Mouse (Mus musculus) intestine, embryonic 14.5 days (tissue): ENCODE data around the gene Olfr221. TPM values are rescaled to one million over a fixed set of nuclear protein-coding genes. Genes with fewer than 3 reads are reported as not detected.

Experiments used
- ATAC-seq: fragments of 200-750 bp; cut with Nextera tagmentation; replicated peaks from 2 replicates; pipeline ENCODE4 v1.8.0; 2017; ENCODE audit warnings: low read depth, moderate number of reproducible peaks, moderate TSS enrichment, moderate library complexity; ENCODE audit not compliant: low FRiP score, low TSS enrichment
- DNase-seq: peaks from one replicate; pipeline ENCODE4 v3.0.0-alpha.2; 2018; ENCODE audit warnings: low spot score
- H3K27ac ChIP-seq: fragments of 300-500 bp; sonication (generic); 2 replicates; pipeline ENCODE4 v1.5.1; 2014; ENCODE audit warnings: low read depth, mild to moderate bottlenecking, control low read depth
- H3K27me3 ChIP-seq: fragments of 300-500 bp; sonication (generic); replicated peaks from 2 replicates; pipeline ENCODE4 v1.6.1; 2014; ENCODE audit warnings: low read length, control low read depth; ENCODE audit not compliant: control insufficient read depth, insufficient read depth
- H3K36me3 ChIP-seq: fragments of 300-500 bp; sonication (generic); 2 replicates; pipeline ENCODE4 v1.6.1; 2014; ENCODE audit warnings: low read length, control low read depth; ENCODE audit not compliant: control insufficient read depth, insufficient read depth
- H3K4me1 ChIP-seq: fragments of 300-500 bp; sonication (generic); replicated peaks from 2 replicates; pipeline ENCODE4 v1.6.1; 2014; ENCODE audit warnings: low read length, control low read depth, mixed read lengths; ENCODE audit not compliant: control insufficient read depth, insufficient read depth
- H3K4me2 ChIP-seq: fragments of 300-500 bp; sonication (generic); 2 replicates; pipeline ENCODE4 v1.6.1; 2014; ENCODE audit warnings: low read length
- H3K4me3 ChIP-seq: fragments of 300-500 bp; sonication (generic); 2 replicates; pipeline ENCODE4 v1.5.1; 2014; ENCODE audit warnings: low read depth, low read length, control low read depth, mixed read lengths
- H3K9ac ChIP-seq: fragments of 300-500 bp; sonication (generic); 2 replicates; pipeline ENCODE4 v1.6.1; 2014; ENCODE audit warnings: mild to moderate bottlenecking, low read length
- H3K9me3 ChIP-seq: fragments of 300-500 bp; sonication (generic); 2 replicates; pipeline ENCODE4 v1.6.1; 2016; ENCODE audit warnings: low read length, control low read depth; ENCODE audit not compliant: control insufficient read depth
- WGBS: fragments of 180-500 bp; shearing (Covaris S2); extraction: QIAGEN DNeasy Blood & Tissue Kit; methylation state at CpG from one replicate; pipeline ENCODE4 v1.1.7; 2014; 5-methylcytosine and 5-hydroxymethylcytosine counted together
- polyA plus RNA-seq: library from polyadenylated mRNA; unstranded; fragments of >200 nt; fragmentation: Nextera tagmentation; extraction: Ambion mirVana; gene quantifications from 2 replicates; pipeline ENCODE4 v1.2.1, GENCODE M21; 2014

The Olfr221 gene
- polyA plus RNA-seq, 1 experiment from 2014 or later: not detected

DNA sequence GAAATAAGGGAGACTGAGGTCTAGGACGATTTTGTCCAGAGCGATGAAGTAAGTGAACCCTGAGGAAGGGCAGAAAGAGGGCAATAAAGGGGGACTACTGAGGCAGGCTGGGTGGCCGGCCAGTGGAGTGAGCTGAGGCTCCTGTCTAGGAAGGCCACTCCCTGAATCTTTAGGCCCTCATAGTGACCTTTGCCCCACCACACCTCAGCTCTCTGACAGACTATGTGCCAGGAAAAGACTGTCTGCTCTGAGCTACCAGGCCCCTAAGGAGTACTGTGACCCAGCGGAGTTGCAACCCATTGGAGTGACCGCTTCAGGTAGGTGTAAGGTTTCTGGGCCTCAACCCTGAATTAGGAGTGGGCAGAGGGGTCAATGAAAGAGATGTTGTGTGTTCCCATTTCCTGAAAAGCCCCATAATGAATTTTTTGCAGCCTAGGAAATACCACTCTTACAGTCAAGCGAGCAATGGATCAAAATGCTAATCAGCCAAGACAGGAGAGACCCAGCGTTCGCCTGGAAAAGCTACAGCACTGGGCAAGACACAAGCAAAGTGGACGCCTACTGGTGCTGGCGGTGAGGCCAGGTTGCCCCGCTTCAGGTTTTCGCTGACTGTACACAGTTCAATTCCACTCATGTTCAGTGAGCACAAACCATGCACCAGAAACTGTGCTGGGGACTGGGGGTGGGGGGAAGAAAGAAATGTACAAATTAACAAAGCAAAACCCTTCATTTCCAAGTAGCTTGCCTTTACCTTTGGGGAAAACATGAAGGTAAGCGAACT, 25.4 kb downstream of the Olfr221 start:
- WGBS: 78% methylated on average over 13 of the region's 13 CpGs
- no peak overlapping the region for H3K9ac ChIP-seq
- no peaks in the 10 kb centered on the region for H3K9me3 ChIP-seq
- peak overlapping the region; percentile 20 for H3K4me2 ChIP-seq
- DNase-seq (no peak), ATAC-seq (no peak)
- peaks cover 37% of the 10 kb centered on the region for H3K4me1 ChIP-seq
- no peak overlapping the region for H3K4me3 ChIP-seq
- no peaks in the 10 kb centered on the region for H3K36me3 ChIP-seq
- no peaks in the 10 kb centered on the region for H3K27me3 ChIP-seq
- H3K27ac ChIP-seq: peak overlapping the region; percentile 90

DNA sequence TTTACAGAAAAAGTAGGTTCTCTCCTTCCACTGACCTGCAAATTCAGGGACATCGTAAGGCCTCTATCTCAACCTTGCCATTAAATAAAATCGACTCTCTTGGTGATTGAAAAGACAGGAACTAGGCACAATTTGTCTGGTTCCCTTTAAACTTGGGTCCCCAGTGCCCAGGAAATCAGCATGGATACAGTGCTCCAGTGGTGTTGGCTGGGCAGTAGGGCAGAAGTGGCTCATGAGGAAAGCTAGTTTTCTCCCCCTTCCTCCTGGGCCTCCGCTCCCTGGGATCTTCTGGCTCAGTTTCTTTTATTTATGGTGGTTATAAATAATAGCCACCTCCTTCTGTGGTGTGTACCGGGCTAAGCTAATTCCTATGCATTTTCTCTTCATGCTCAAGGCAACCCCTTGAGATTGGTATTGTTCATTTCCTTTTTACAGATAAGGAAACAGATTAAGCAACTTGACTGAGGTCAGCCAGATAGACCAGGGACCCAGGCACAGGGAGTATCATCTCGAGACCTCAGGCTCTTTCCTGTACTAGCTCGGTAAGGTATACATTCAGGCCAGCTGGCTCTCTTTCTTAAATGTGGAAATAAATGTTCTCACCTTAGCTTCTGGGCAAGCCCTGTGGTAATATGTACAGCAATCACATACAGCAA, 26.7 kb downstream of the Olfr221 start, which contains the start of gene Tmem253:
Gene Tmem253, plus strand, starts transcription at position 214 of the 656 bp plus-strand sequence.
- no peaks in the 10 kb centered on the region for H3K36me3 ChIP-seq
- peak within 1 kb of the TSS; percentile 55 for H3K4me3 ChIP-seq
- WGBS: 18% methylated on average over 6 of the region's 6 CpGs
- H3K27ac ChIP-seq: peak within 1 kb of the TSS; percentile 90
- H3K4me2 ChIP-seq: peak within 1 kb of the TSS; percentile 88
- H3K4me1 ChIP-seq: peaks cover 38% of the 10 kb centered on the region
- H3K9me3 ChIP-seq: no peaks in the 10 kb centered on the region
- no peaks in the 10 kb centered on the region for H3K27me3 ChIP-seq
- H3K9ac ChIP-seq: peak within 1 kb of the TSS; percentile 76
- no peak for ATAC-seq
- DNase-seq: no peak

- WGBS: under 1% methylated on average over 26 of the region's 28 CpGs
- Histone ChIP-seq H3K9ac (peak overlapping the region; percentile 76), H3K36me3 (no peaks in the 10 kb centered on the region), H3K4me1 (peaks cover 45% of the 10 kb centered on the region), H3K4me3 (peak overlapping the region; percentile 55), H3K4me2 (peak overlapping the region; percentile 88), H3K9me3 (no peaks in the 10 kb centered on the region), H3K27me3 (no peaks in the 10 kb centered on the region), H3K27ac (peak overlapping the region; percentile 90)
- ATAC-seq (peak; percentile 44), DNase-seq (peak; percentile 85)
These were observed 27.4 kb downstream of the Olfr221 start for GRCm38 (mm10) chr14:52014761-52015311.

GRCm38 (mm10) chr14:52014271-52014760, 27.9 kb downstream of the Olfr221 start:
- 0% methylated on average over 8 of the region's 80 CpGs for WGBS
- Histone ChIP-seq H3K9ac (peak overlapping the region; percentile 76), H3K9me3 (no peaks in the 10 kb centered on the region), H3K4me1 (peaks cover 48% of the 10 kb centered on the region), H3K4me2 (peak overlapping the region; percentile 88), H3K4me3 (peak overlapping the region; percentile 55), H3K36me3 (peaks cover 3% of the 10 kb centered on the region; the same call in 1 of the 2 replicates), H3K27ac (peak overlapping the region; percentile 90), H3K27me3 (no peaks in the 10 kb centered on the region)
- no peak for DNase-seq
- peak; percentile 24 for ATAC-seq

DNA sequence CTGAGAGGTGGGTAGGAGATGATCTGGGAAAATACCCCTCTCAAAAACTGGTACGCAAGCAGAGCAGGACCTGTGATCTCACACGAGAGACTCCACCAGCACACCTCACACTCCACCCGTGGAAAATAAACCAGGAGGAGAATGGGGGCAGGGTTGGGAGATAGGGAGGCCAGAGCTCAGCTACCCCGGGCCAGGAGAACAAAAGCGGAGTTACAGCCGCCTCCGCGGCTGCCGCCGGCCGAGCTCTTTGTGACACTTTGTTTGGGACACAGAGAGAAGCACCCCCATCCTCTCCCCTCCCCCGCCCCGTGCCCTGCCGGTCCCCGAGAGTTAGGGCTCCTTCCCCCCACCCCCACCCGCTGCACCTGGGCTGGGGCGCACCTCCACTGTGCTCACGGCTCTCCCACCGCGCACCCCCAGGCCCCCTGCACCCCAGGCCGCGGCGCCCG, 28.5 kb downstream of the Olfr221 start:
- Histone ChIP-seq H3K4me2 (peak overlapping the region; percentile 88), H3K9me3 (no peaks in the 10 kb centered on the region), H3K9ac (peak overlapping the region; percentile 76), H3K27ac (peak overlapping the region; percentile 90), H3K27me3 (no peaks in the 10 kb centered on the region), H3K36me3 (peaks cover 7% of the 10 kb centered on the region; the same call in 1 of the 2 replicates), H3K4me3 (peak overlapping the region; percentile 55), H3K4me1 (peaks cover 48% of the 10 kb centered on the region)
- under 1% methylated on average over 16 of the region's 24 CpGs for WGBS
- DNase-seq (no peak), ATAC-seq (peak; percentile 33)

GRCm38 (mm10) chr14:52013021-52013610, 29.1 kb downstream of the Olfr221 start:
- H3K27ac ChIP-seq: peak overlapping the region; percentile 90
- H3K4me2 ChIP-seq: peak overlapping the region; percentile 88
- peak overlapping the region; percentile 55 for H3K4me3 ChIP-seq
- DNase-seq (no peak), ATAC-seq (no peak)
- H3K4me1 ChIP-seq: peaks cover 44% of the 10 kb centered on the region
- no peaks in the 10 kb centered on the region for H3K9me3 ChIP-seq
- H3K9ac ChIP-seq: peak overlapping the region; percentile 76
- WGBS: 54% methylated on average over 8 of the region's 8 CpGs
- peaks cover 13% of the 10 kb centered on the region for H3K36me3 ChIP-seq
- H3K27me3 ChIP-seq: no peaks in the 10 kb centered on the region

- H3K27ac ChIP-seq: peak overlapping the region; percentile 11; the same call in 1 of the 2 replicates
- H3K4me2 ChIP-seq: no peak overlapping the region
- WGBS: 71% methylated on average over 5 of the region's 5 CpGs
- DNase-seq: no peak
- H3K9ac ChIP-seq: no peak overlapping the region
- H3K4me3 ChIP-seq: no peak overlapping the region
- H3K27me3 ChIP-seq: no peaks in the 10 kb centered on the region
- H3K36me3 ChIP-seq: peaks cover 14% of the 10 kb centered on the region
- no peaks in the 10 kb centered on the region for H3K9me3 ChIP-seq
- peaks cover 44% of the 10 kb centered on the region for H3K4me1 ChIP-seq
- ATAC-seq: no peak
These were observed 29.7 kb downstream of the Olfr221 start for GRCm38 (mm10) chr14:52012553-52012952.

GRCm38 (mm10) chr14:52012085-52012484, 30.2 kb downstream of the Olfr221 start:
- WGBS: 72% methylated on average over 4 of the region's 4 CpGs
- H3K27ac ChIP-seq: no peak overlapping the region
- peaks cover 44% of the 10 kb centered on the region for H3K4me1 ChIP-seq
- no peak for DNase-seq
- peaks cover 18% of the 10 kb centered on the region for H3K36me3 ChIP-seq
- ATAC-seq: no peak
- no peak overlapping the region for H3K9ac ChIP-seq
- no peak overlapping the region for H3K4me3 ChIP-seq
- H3K4me2 ChIP-seq: no peak overlapping the region
- no peaks in the 10 kb centered on the region for H3K27me3 ChIP-seq
- no peaks in the 10 kb centered on the region for H3K9me3 ChIP-seq
